Mouse (Mus musculus) hindbrain, postnatal 0 days (tissue): ENCODE results near the gene 2010111I01Rik. TPM values are rescaled to one million over a fixed set of nuclear protein-coding genes. Genes with fewer than 3 reads are reported as not detected.
"Not testable (repeated sequence)": the region's sequence is repeated elsewhere in the genome, so short reads cannot be mapped to it uniquely, and the experiment has no call there.

Experiments
- ATAC-seq: fragments of 200-750 bp; cut with Nextera tagmentation; 2 replicates; pipeline ENCODE4 v1.8.0; 2017; ENCODE audit warnings: mild to moderate bottlenecking, moderate TSS enrichment, moderate library complexity
- DNase-seq: peaks from one replicate; pipeline ENCODE4 v3.0.0-alpha.2; 2015; ENCODE audit warnings: low spot score
- H3K27ac ChIP-seq: fragments of 300-500 bp; sonication (generic); 2 replicates; pipeline ENCODE4 v1.5.1; 2014; ENCODE audit warnings: mild to moderate bottlenecking
- H3K27me3 ChIP-seq: fragments of 300-500 bp; sonication (generic); 2 replicates; pipeline ENCODE4 v1.6.1; 2014; ENCODE audit warnings: low read length, mixed read lengths; ENCODE audit not compliant: insufficient read depth
- H3K36me3 ChIP-seq: fragments of 300-500 bp; sonication (generic); 2 replicates; pipeline ENCODE4 v1.6.1; 2014; ENCODE audit warnings: low read length, mixed read lengths; ENCODE audit not compliant: insufficient read depth
- H3K4me1 ChIP-seq: fragments of 300-500 bp; sonication (generic); 2 replicates; pipeline ENCODE4 v1.6.1; 2014; ENCODE audit warnings: antibody characterized with exemption, low read length, mixed read lengths; ENCODE audit not compliant: insufficient read depth
- H3K4me2 ChIP-seq: fragments of 300-500 bp; sonication (generic); 2 replicates; pipeline ENCODE4 v1.6.1; 2014; ENCODE audit warnings: low read depth, mild to moderate bottlenecking, low read length, moderate library complexity, mixed read lengths
- H3K4me3 ChIP-seq: fragments of 300-500 bp; sonication (generic); 2 replicates; pipeline ENCODE4 v1.5.1; 2014; ENCODE audit warnings: low read length
- H3K9ac ChIP-seq: fragments of 300-500 bp; sonication (generic); replicated peaks from 2 replicates; pipeline ENCODE4 v1.6.1; 2014; ENCODE audit warnings: mild to moderate bottlenecking, low read length, moderate library complexity, mixed read lengths
- H3K9me3 ChIP-seq: fragments of 300-500 bp; sonication (generic); 2 replicates; pipeline ENCODE4 v1.6.1; 2016; ENCODE audit warnings: low read length, mixed read lengths
- CTCF ChIP-seq: IDR thresholded peaks from 2 replicates; pipeline ENCODE4 v1.5.1; 2016; ENCODE audit warnings: antibody characterized with exemption, control low read depth, low read depth
- WGBS: fragments of 180-500 bp; shearing (Covaris S2); extraction: QIAGEN DNeasy Blood & Tissue Kit; methylation state at CpG from one replicate; pipeline ENCODE4 v1.1.7; 2014; 5-methylcytosine and 5-hydroxymethylcytosine counted together
- polyA plus RNA-seq: library from polyadenylated mRNA; unstranded; fragments of >200 nt; fragmentation: Nextera tagmentation; extraction: Ambion mirVana; gene quantifications from 2 replicates; pipeline ENCODE4 v1.2.1, GENCODE M21; 2015
- total RNA-seq: library from RNA; depleted of rRNA; stranded (reverse); fragments of >200 nt; gene quantifications from 2 replicates; pipeline ENCODE4 v1.2.3, GENCODE M21; 2014

The 2010111I01Rik gene
- total and polyA plus RNA-seq, 2 experiments from 2014 or later = 15.9 to 29.8 TPM

- no peaks in the 10 kb centered on the region for H3K27me3 ChIP-seq
- H3K36me3 ChIP-seq = no peaks in the 10 kb centered on the region
- no peak overlapping the region for H3K4me3 ChIP-seq
- no peaks in the 10 kb centered on the region for H3K9me3 ChIP-seq
- H3K9ac ChIP-seq = no peak overlapping the region
- H3K27ac ChIP-seq = no peak overlapping the region
- 87% methylated on average over 3 of the region's 3 CpGs for WGBS
- H3K4me1 ChIP-seq = no peaks in the 10 kb centered on the region
- no peak for DNase-seq
- no peak overlapping the region for H3K4me2 ChIP-seq
- no peak for TF ChIP-seq CTCF
- no peak for ATAC-seq
Measured at GRCm38 (mm10) chr13:63227785-63228184, 263.1 kb downstream of the 2010111I01Rik start.

DNA sequence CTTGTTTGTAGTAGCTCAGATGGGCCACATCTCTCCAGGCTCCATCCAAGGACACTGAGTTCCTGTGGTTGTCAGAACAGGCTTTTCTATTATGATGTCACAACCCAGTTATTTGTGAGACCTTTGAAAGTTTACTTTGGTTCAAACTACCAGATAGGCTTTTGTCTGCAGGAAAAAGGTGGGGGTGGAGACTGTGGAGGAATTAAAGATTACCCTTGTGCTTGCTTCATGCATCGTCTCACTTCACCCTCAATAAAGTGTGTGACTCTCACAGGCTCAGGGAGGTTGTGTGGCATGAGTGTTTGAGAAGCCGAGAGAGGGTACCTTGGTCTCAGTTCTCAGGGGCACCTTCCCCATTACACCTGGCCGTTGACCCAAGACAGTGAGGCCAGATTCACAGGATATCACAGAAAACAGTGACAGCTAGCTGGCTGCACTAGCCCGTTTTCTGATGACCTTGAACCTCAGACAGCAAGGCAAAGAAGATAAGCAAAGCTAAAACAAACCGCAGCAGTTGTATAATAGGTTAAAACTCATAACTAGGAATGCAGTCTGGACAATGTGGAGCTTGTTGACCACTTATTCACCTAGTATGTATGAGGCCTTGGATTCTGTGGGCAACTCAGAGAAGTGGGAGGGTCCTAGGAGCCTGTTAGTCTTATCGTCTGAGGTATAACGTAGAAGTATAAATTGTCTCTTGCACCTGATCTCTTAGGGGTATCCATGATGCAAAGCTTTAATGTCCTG lies 266.4 kb downstream of the 2010111I01Rik start:
- H3K27ac ChIP-seq = no peak overlapping the region
- no peak overlapping the region for H3K4me3 ChIP-seq
- no peaks in the 10 kb centered on the region for H3K9me3 ChIP-seq
- no peak for TF ChIP-seq CTCF
- no peaks in the 10 kb centered on the region for H3K27me3 ChIP-seq
- DNase-seq (no peak), ATAC-seq (no peak)
- no peak overlapping the region for H3K9ac ChIP-seq
- H3K4me2 ChIP-seq = no peak overlapping the region
- no peaks in the 10 kb centered on the region for H3K4me1 ChIP-seq
- no peaks in the 10 kb centered on the region for H3K36me3 ChIP-seq
- 81% methylated on average over 7 of the region's 7 CpGs for WGBS

DNA sequence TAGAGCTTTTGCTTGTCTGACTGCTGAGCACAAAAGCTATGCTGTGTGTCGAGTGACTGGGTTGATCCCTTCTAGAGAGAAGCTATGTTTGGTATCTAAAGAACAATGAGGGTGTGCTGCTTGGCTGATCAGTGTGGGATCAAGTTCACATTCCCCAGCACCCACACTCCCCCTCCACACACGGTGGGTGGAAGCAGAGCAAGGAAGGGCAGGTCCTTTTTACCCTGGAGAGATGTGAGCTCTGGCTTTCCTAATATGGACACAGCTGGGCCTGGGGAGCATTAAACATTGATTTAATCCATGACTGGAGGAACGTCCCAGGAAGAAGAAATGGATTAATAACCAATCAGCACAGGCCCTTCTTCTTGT lies 267.0 kb downstream of the 2010111I01Rik start:
- 0 out of 2 replicates have a peak, but pooled peaks have one; percentile 24 for ATAC-seq
- H3K36me3 ChIP-seq = no peaks in the 10 kb centered on the region
- 18% methylated on average over 3 of the region's 3 CpGs for WGBS

GRCm38 (mm10) chr13:63232558-63232957 lies 267.9 kb downstream of the 2010111I01Rik start:
- no peak overlapping the region for H3K9ac ChIP-seq
- DNase-seq = no peak
- no peak overlapping the region for H3K27ac ChIP-seq
- TF ChIP-seq CTCF = no peak
- 60% methylated on average over 2 of the region's 2 CpGs for WGBS
- no peaks in the 10 kb centered on the region for H3K4me1 ChIP-seq
- no peak overlapping the region for H3K4me2 ChIP-seq
- no peaks in the 10 kb centered on the region for H3K36me3 ChIP-seq
- no peaks in the 10 kb centered on the region for H3K9me3 ChIP-seq
- ATAC-seq = no peak
- H3K27me3 ChIP-seq = no peaks in the 10 kb centered on the region
- H3K4me3 ChIP-seq = no peak overlapping the region

More for the DNA sequence above, 267.0 kb downstream of the 2010111I01Rik start:
- no peak for TF ChIP-seq CTCF
- no peak overlapping the region for H3K27ac ChIP-seq
- H3K9me3 ChIP-seq = no peaks in the 10 kb centered on the region
- no peak for DNase-seq
- H3K4me3 ChIP-seq = no peak overlapping the region
- no peak overlapping the region for H3K9ac ChIP-seq
- no peaks in the 10 kb centered on the region for H3K27me3 ChIP-seq
- H3K4me2 ChIP-seq = no peak overlapping the region
- H3K4me1 ChIP-seq = no peaks in the 10 kb centered on the region

DNA sequence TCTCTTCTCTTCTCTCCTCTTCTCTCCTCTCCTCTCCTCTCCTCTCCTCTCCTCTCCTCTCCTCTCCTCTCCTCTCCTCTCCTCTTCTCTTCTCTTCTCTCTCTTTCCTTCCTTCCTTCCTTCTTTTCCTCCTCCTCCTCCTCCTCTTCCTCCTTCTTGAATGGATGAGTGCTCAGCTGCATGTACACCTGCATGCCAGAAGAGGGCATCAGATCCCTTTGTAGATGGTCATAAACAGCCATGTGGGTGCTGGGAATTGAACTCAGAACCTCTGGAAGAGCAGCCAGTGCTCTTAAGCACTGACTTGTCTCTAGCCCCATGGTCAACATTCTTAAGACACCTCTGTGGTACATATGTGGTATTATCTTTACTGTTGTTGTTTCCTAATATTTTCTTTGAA lies 269.8 kb downstream of the 2010111I01Rik start:
- not testable (repeated sequence) for H3K4me2 ChIP-seq, H3K4me3 ChIP-seq, DNase-seq, H3K4me1 ChIP-seq, H3K27ac ChIP-seq, H3K9ac ChIP-seq, H3K27me3 ChIP-seq, ATAC-seq, H3K9me3 ChIP-seq, H3K36me3 ChIP-seq
- 0 out of 2 replicates have a peak, but pooled peaks have one; percentile 11 for TF ChIP-seq CTCF

GRCm38 (mm10) chr13:63235551-63235950 lies 270.9 kb downstream of the 2010111I01Rik start:
- ATAC-seq = no peak
- Histone ChIP-seq H3K4me3 (no peak overlapping the region), H3K9me3 (no peaks in the 10 kb centered on the region), H3K27me3 (no peaks in the 10 kb centered on the region), H3K36me3 (no peaks in the 10 kb centered on the region), H3K27ac (no peak overlapping the region), H3K9ac (no peak overlapping the region), H3K4me2 (no peak overlapping the region), H3K4me1 (no peaks in the 10 kb centered on the region)
- TF ChIP-seq CTCF = no peak
- 82% methylated on average over 3 of the region's 3 CpGs for WGBS
- no peak for DNase-seq

DNA sequence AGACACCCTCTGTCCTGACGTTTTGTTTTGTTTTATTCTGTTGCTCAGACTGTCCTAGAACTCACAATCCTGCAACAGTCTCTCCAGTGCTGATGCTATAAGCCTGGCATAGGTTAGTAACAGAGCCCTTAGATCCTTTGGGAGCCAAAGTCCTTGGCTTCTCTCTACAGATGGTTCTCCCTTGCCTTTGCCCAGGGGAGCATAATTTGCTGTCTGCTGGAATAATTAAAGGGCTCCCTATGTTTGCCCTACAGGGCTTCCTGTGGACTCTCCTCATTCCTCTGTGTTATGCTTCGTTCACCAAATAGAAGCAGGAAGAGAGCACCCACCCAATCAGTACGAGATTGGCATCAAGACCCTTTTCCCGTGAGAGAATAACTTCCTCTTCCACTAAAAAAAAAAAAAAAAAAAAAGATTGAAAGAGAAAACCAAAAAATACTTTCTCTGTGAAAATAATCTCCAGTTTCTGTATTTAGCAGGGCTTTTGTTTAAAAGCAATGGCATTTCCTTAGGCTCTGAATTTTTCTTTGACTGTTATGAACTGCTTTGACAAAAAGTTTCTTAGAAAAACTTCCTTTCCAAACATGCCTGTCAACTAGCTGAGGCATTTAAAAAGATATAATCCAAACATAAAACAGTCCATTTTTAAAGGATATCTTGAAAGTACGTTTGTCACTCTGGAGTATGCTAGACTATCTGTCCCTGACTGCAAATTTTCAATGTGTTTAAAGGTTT lies 271.6 kb downstream of the 2010111I01Rik start:
- no peaks in the 10 kb centered on the region for H3K9me3 ChIP-seq
- H3K4me1 ChIP-seq = no peaks in the 10 kb centered on the region
- no peak for TF ChIP-seq CTCF
- H3K4me3 ChIP-seq = no peak overlapping the region
- DNase-seq = no peak
- H3K27me3 ChIP-seq = no peaks in the 10 kb centered on the region
- 63% methylated on average over 5 of the region's 5 CpGs for WGBS
- no peak overlapping the region for H3K27ac ChIP-seq
- H3K9ac ChIP-seq = no peak overlapping the region
- no peak for ATAC-seq
- no peaks in the 10 kb centered on the region for H3K36me3 ChIP-seq
- H3K4me2 ChIP-seq = no peak overlapping the region
